Mouse (Mus musculus) CH12.LX (cell line): ENCODE measurements at regions not wholly inside any gene's neighbourhood (a gene's known extent, or its start where the extent isn't known, plus 50 kb on each side); places are given as distances from the start of the nearest gene placed in this dataset.

ENCODE experiments used
- CHD1 ChIP-seq: IDR thresholded peaks from 2 replicates; pipeline ENCODE4 v1.6.1; 2012; ENCODE audit warnings: low read depth, low read length, improper control_type of control experiment, inconsistent platforms
- HCFC1 ChIP-seq: IDR thresholded peaks from 2 replicates; pipeline ENCODE4 v1.6.1; 2012; ENCODE audit warnings: low read depth, mild to moderate bottlenecking, inconsistent platforms, low read length, improper control_type of control experiment
- POLR2A ChIP-seq: IDR thresholded peaks from 2 replicates; pipeline ENCODE4 v1.6.1; 2011; ENCODE audit warnings: low read depth, mild to moderate bottlenecking, improper control_type of control experiment, low read length
- ZMIZ1 ChIP-seq: IDR thresholded peaks from 2 replicates; pipeline ENCODE4 v1.6.1; 2012; ENCODE audit warnings: low read depth, mild to moderate bottlenecking, inconsistent platforms, low read length, improper control_type of control experiment

DNA sequence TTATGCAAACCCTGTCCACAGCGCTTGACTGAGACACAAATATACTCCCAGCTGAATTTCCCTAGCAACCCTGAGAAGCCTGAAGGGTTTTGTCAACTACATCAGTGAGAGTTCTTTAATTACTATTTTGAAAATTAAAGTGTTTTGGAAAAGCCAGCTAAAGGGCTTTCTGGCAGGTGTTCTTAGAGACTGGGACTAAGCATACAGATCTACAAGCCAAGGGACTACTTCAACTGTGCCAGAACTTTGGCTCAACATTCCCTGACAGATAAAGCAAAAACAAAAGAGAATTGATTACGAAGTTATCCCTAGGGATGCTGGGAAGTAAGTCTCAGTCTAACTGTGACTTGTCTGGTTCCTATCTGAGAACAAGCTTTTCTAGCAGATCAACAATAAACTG is 213.4 kb upstream of the Mkln1 start:
- no peak for TF ChIP-seq CHD1
- no peak for TF ChIP-seq HCFC1
- no peak for TF ChIP-seq POLR2A
- no peak for TF ChIP-seq ZMIZ1
